Mouse (Mus musculus) right cerebral cortex, adult 2 months (tissue): ENCODE results near the gene Asb17.

Experiments
- DNase-seq, 2 experiments: peaks; one replicate each; pipeline ENCODE4 v3.0.0; 2021 to 2022; ENCODE audit warnings: low spot score in 2 of 2

Gene Asb17

GRCm38 (mm10) chr3:153888141-153888540 lies 44.1 kb downstream of the Asb17 start:
- no peak for DNase-seq

- no peak for DNase-seq
Observed at GRCm38 (mm10) chr3:153889188-153889781, 45.3 kb downstream of the Asb17 start.

- DNase-seq: no peak
Observed at GRCm38 (mm10) chr3:153895454-153895853, 51.4 kb downstream of the Asb17 start.

GRCm38 (mm10) chr3:153897216-153897615 lies 53.2 kb downstream of the Asb17 start:
- no peak for DNase-seq

- no peak for DNase-seq
Observed at GRCm38 (mm10) chr3:153901904-153902303, 57.9 kb downstream of the Asb17 start.

GRCm38 (mm10) chr3:153902595-153902994 lies 58.6 kb downstream of the Asb17 start:
- DNase-seq: no peak

GRCm38 (mm10) chr3:153904586-153904985 lies 60.6 kb downstream of the Asb17 start:
- DNase-seq: peak; percentile 42 to 47
